Mouse (Mus musculus): Measurements from ENCODE around the gene 1810043G02Rik. TPM values are rescaled to one million over a fixed set of nuclear protein-coding genes. Genes with fewer than 3 reads are reported as not detected.
"Not testable (repeated sequence)": the region's sequence is repeated elsewhere in the genome, so short reads cannot be mapped to it uniquely, and the experiment has no call there.

1810043G02Rik gene
- 7.1 and 8.4 TPM in 2 replicates for total RNA-seq (2012; rRNA removed)

GRCm38 (mm10) chr10:77978351-77979350, at the start of gene 1810043G02Rik:
1810043G02Rik (plus strand) TSS chr10:77978524.
- Histone ChIP-seq H3K27ac (ENCODE audit: insufficient read depth, low read depth, low read length, poor library complexity, severe bottlenecking) (no peak within 1 kb of the TSS), H3K9ac (ENCODE audit: insufficient read depth, low read depth, low read length, poor library complexity, severe bottlenecking) (peak within 1 kb of the TSS; percentile 87), H3K9me3 (ENCODE audit: control insufficient read depth, insufficient read depth, low read depth, low read length) (no peaks in the 10 kb centered on the region), H3K36me3 (ENCODE audit: control insufficient read depth, insufficient read depth, low read length, poor library complexity, severe bottlenecking) (no peaks in the 10 kb centered on the region), H3K4me1 (ENCODE audit: control insufficient read depth in 2 of 2, insufficient read depth in 2 of 2, low read length in 2 of 2, poor library complexity in 1 of 2) (no peaks in the 10 kb centered on the region), H3K4me3 (ENCODE audit: insufficient read depth in 1 of 2, low read depth in 1 of 2, low read length in 2 of 2, poor library complexity in 1 of 2, severe bottlenecking in 1 of 2) (peak within 1 kb of the TSS; percentile 79 to 91)
- DNase-seq (ENCODE audit: low read depth, low spot score) = peak; percentile 93
- in situ Hi-C loops (cut with MboI; ENCODE audit: low sequenced_read_pairs in 2 of 2, unreplicated experiment in 2 of 2) = no loop called here
- TF ChIP-seq MAFK (IDR thresholded peaks at IDR 0.05; ENCODE audit: insufficient read depth, low read depth, low read length) (no peak), ZNF384 (IDR thresholded peaks at IDR 0.05; ENCODE audit: low read depth, low read length) (no peak), CHD2 (IDR thresholded peaks at IDR 0.05; ENCODE audit: low read depth, low read length) (no peak), ZC3H11A (IDR thresholded peaks at IDR 0.05; ENCODE audit: borderline replicate concordance, low read depth, low read length) (no peak), HCFC1 (IDR thresholded peaks at IDR 0.05; ENCODE audit: borderline replicate concordance, insufficient read depth, low read length) (0 out of 2 replicates have a peak, but pooled peaks have one; percentile 49)

- Histone ChIP-seq H3K4me3 (ENCODE audit: insufficient read depth in 1 of 2, low read depth in 1 of 2, low read length in 2 of 2, poor library complexity in 1 of 2, severe bottlenecking in 1 of 2) (no peak overlapping the region), H3K4me1 (ENCODE audit: control insufficient read depth in 2 of 2, insufficient read depth in 2 of 2, low read length in 2 of 2, poor library complexity in 1 of 2) (no peaks in the 10 kb centered on the region), H3K36me3 (ENCODE audit: control insufficient read depth, insufficient read depth, low read length, poor library complexity, severe bottlenecking) (no peaks in the 10 kb centered on the region), H3K27ac (ENCODE audit: insufficient read depth, low read depth, low read length, poor library complexity, severe bottlenecking) (no peak overlapping the region), H3K9me3 (ENCODE audit: control insufficient read depth, insufficient read depth, low read depth, low read length) (no peaks in the 10 kb centered on the region), H3K9ac (ENCODE audit: insufficient read depth, low read depth, low read length, poor library complexity, severe bottlenecking) (no peak overlapping the region)
- no peak for DNase-seq (ENCODE audit: low read depth, low spot score)
- TF ChIP-seq ZC3H11A (IDR thresholded peaks at IDR 0.05; ENCODE audit: borderline replicate concordance, low read depth, low read length) (no peak), MAFK (IDR thresholded peaks at IDR 0.05; ENCODE audit: insufficient read depth, low read depth, low read length) (no peak), ZNF384 (IDR thresholded peaks at IDR 0.05; ENCODE audit: low read depth, low read length) (no peak), HCFC1 (IDR thresholded peaks at IDR 0.05; ENCODE audit: borderline replicate concordance, insufficient read depth, low read length) (no peak), CHD2 (IDR thresholded peaks at IDR 0.05; ENCODE audit: low read depth, low read length) (no peak)
- in situ Hi-C loops (cut with MboI; ENCODE audit: low sequenced_read_pairs in 2 of 2, unreplicated experiment in 2 of 2) = no loop called here
Observed at GRCm38 (mm10) chr10:77939685-77940084, 38.6 kb upstream of the 1810043G02Rik start.

GRCm38 (mm10) chr10:77950468-77950867, 27.9 kb upstream of the 1810043G02Rik start:
- H3K9ac ChIP-seq (ENCODE audit: insufficient read depth, low read depth, low read length, poor library complexity, severe bottlenecking) = not testable (repeated sequence)

DNA sequence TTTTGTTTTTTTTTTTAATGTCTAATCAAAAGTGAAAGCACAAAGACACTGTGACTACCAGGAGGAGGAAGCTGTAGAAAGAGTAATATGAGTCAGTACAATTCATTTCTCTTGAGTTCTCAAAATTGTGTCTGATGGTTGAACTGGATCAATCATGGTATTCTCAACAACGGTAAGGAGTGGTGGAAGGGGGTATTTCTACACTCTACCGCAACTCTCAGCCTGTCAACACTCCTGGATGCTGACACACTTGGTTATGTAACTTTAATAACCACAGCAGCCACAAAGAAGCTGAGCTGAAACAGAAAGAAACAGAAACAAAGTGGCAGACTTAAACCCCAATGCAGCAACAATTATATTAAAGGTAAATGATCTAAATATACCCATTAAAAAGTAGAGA, 15.6 kb upstream of the 1810043G02Rik start:
- DNase-seq (ENCODE audit: low read depth, low spot score) = no peak
- Histone ChIP-seq H3K9ac (ENCODE audit: insufficient read depth, low read depth, low read length, poor library complexity, severe bottlenecking) (no peak overlapping the region), H3K27ac (ENCODE audit: insufficient read depth, low read depth, low read length, poor library complexity, severe bottlenecking) (no peak overlapping the region), H3K4me3 (ENCODE audit: insufficient read depth in 1 of 2, low read depth in 1 of 2, low read length in 2 of 2, poor library complexity in 1 of 2, severe bottlenecking in 1 of 2) (no peak overlapping the region), H3K9me3 (ENCODE audit: control insufficient read depth, insufficient read depth, low read depth, low read length) (no peaks in the 10 kb centered on the region), H3K36me3 (ENCODE audit: control insufficient read depth, insufficient read depth, low read length, poor library complexity, severe bottlenecking) (no peaks in the 10 kb centered on the region), H3K4me1 (ENCODE audit: control insufficient read depth in 2 of 2, insufficient read depth in 2 of 2, low read length in 2 of 2, poor library complexity in 1 of 2) (no peaks in the 10 kb centered on the region)
- in situ Hi-C loops (cut with MboI; ENCODE audit: low sequenced_read_pairs in 2 of 2, unreplicated experiment in 2 of 2) = no loop called here
- TF ChIP-seq MAFK (IDR thresholded peaks at IDR 0.05; ENCODE audit: insufficient read depth, low read depth, low read length) = no peak
- no peak for TF ChIP-seq CHD2 (IDR thresholded peaks at IDR 0.05; ENCODE audit: low read depth, low read length)
- TF ChIP-seq ZC3H11A (IDR thresholded peaks at IDR 0.05; ENCODE audit: borderline replicate concordance, low read depth, low read length) = no peak
- TF ChIP-seq HCFC1 (IDR thresholded peaks at IDR 0.05; ENCODE audit: borderline replicate concordance, insufficient read depth, low read length) = no peak
- TF ChIP-seq ZNF384 (IDR thresholded peaks at IDR 0.05; ENCODE audit: low read depth, low read length) = no peak

More at GRCm38 (mm10) chr10:77950468-77950867, 27.9 kb upstream of the 1810043G02Rik start:
- H3K36me3 ChIP-seq (ENCODE audit: control insufficient read depth, insufficient read depth, low read length, poor library complexity, severe bottlenecking); H3K27ac ChIP-seq (ENCODE audit: insufficient read depth, low read depth, low read length, poor library complexity, severe bottlenecking); in situ Hi-C loops (cut with MboI; ENCODE audit: low sequenced_read_pairs in 2 of 2, unreplicated experiment in 2 of 2); H3K9me3 ChIP-seq (ENCODE audit: control insufficient read depth, insufficient read depth, low read depth, low read length); H3K4me3 ChIP-seq (ENCODE audit: insufficient read depth in 1 of 2, low read depth in 1 of 2, low read length in 2 of 2, poor library complexity in 1 of 2, severe bottlenecking in 1 of 2); DNase-seq (ENCODE audit: low read depth, low spot score); H3K4me1 ChIP-seq (ENCODE audit: control insufficient read depth in 2 of 2, insufficient read depth in 2 of 2, low read length in 2 of 2, poor library complexity in 1 of 2): not testable (repeated sequence)
